Mouse (Mus musculus) induced T-regulatory cell, adult 2 months (primary cell): ENCODE measurements around the gene Inpp5a.
A peak's percentile ranks its signal among the peaks of the same experiment; 100 is the strongest.

Experiments
- DNase-seq: peaks from one replicate; pipeline ENCODE4 v3.0.0-alpha.2; 2012; ENCODE audit warnings: low read depth

The Inpp5a gene

GRCm38 (mm10) chr7:139479077-139479476, 90.2 kb downstream of the Inpp5a start:
- DNase-seq, result no peak

- DNase-seq, result no peak
Measured at GRCm38 (mm10) chr7:139479626-139480025, 90.7 kb downstream of the Inpp5a start.

- DNase-seq, result peak; percentile 16
Measured at GRCm38 (mm10) chr7:139484206-139484955, 95.5 kb downstream of the Inpp5a start.

- DNase-seq, result no peak
Measured at GRCm38 (mm10) chr7:139489721-139490211, 100.9 kb downstream of the Inpp5a start.

- no peak for DNase-seq
Measured at GRCm38 (mm10) chr7:139492351-139492750, 103.4 kb downstream of the Inpp5a start.

- DNase-seq, result peak; percentile 9
Measured at GRCm38 (mm10) chr7:139492946-139493345, 104.0 kb downstream of the Inpp5a start.

GRCm38 (mm10) chr7:139495791-139496190, 106.9 kb downstream of the Inpp5a start:
- no peak for DNase-seq

GRCm38 (mm10) chr7:139498038-139498625, 109.2 kb downstream of the Inpp5a start:
- DNase-seq, result no peak

GRCm38 (mm10) chr7:139504064-139504463, 115.2 kb downstream of the Inpp5a start:
- DNase-seq, result no peak

- no peak for DNase-seq
Measured at GRCm38 (mm10) chr7:139506677-139507412, 117.9 kb downstream of the Inpp5a start.

- DNase-seq, result no peak
Measured at GRCm38 (mm10) chr7:139508938-139509337, 120.0 kb downstream of the Inpp5a start.

GRCm38 (mm10) chr7:139515959-139516660, 127.2 kb downstream of the Inpp5a start:
- no peak for DNase-seq

- no peak for DNase-seq
Measured at GRCm38 (mm10) chr7:139516661-139517016, 127.7 kb downstream of the Inpp5a start.

- DNase-seq, result no peak
Measured at GRCm38 (mm10) chr7:139518352-139518751, 129.4 kb downstream of the Inpp5a start.

GRCm38 (mm10) chr7:139528309-139529076, 139.6 kb downstream of the Inpp5a start:
- DNase-seq, result no peak

GRCm38 (mm10) chr7:139529208-139529607, 140.3 kb downstream of the Inpp5a start:
- no peak for DNase-seq

GRCm38 (mm10) chr7:139530591-139531427, 141.9 kb downstream of the Inpp5a start:
- DNase-seq, result no peak

GRCm38 (mm10) chr7:139531428-139531801, 142.5 kb downstream of the Inpp5a start:
- no peak for DNase-seq

- no peak for DNase-seq
Measured at GRCm38 (mm10) chr7:139536331-139536730, 147.4 kb downstream of the Inpp5a start.

- no peak for DNase-seq
Measured at GRCm38 (mm10) chr7:139536831-139537230, 147.9 kb downstream of the Inpp5a start.

- no peak for DNase-seq
Measured at GRCm38 (mm10) chr7:139537831-139538230, 148.9 kb downstream of the Inpp5a start.
